Mouse (Mus musculus) bone marrow, adult 2 months (tissue): Measurements from ENCODE around the gene Cblb.

Experiments
- CTCF ChIP-seq: fragments of 200-500 bp; IDR thresholded peaks from 2 replicates; pipeline ENCODE4 v1.5.1; 2011; ENCODE audit warnings: low read length, control low read depth; ENCODE audit not compliant: control insufficient read depth, insufficient read depth
- POLR2A ChIP-seq: fragments of 200-500 bp; IDR thresholded peaks from 2 replicates; pipeline ENCODE4 v1.6.1; 2011; ENCODE audit warnings: low read depth, mild to moderate bottlenecking, control low read depth, low read length, borderline replicate concordance; ENCODE audit not compliant: control insufficient read depth

GRCm38 (mm10) chr16:52027326-52027725 is 3.7 kb upstream of the Cblb start:
- TF ChIP-seq CTCF: no peak
- no peak for TF ChIP-seq POLR2A
